Mouse (Mus musculus): ENCODE data around the gene Lrrc74a.
A peak's percentile ranks its signal among the peaks of the same experiment; 100 is the strongest.

DNA sequence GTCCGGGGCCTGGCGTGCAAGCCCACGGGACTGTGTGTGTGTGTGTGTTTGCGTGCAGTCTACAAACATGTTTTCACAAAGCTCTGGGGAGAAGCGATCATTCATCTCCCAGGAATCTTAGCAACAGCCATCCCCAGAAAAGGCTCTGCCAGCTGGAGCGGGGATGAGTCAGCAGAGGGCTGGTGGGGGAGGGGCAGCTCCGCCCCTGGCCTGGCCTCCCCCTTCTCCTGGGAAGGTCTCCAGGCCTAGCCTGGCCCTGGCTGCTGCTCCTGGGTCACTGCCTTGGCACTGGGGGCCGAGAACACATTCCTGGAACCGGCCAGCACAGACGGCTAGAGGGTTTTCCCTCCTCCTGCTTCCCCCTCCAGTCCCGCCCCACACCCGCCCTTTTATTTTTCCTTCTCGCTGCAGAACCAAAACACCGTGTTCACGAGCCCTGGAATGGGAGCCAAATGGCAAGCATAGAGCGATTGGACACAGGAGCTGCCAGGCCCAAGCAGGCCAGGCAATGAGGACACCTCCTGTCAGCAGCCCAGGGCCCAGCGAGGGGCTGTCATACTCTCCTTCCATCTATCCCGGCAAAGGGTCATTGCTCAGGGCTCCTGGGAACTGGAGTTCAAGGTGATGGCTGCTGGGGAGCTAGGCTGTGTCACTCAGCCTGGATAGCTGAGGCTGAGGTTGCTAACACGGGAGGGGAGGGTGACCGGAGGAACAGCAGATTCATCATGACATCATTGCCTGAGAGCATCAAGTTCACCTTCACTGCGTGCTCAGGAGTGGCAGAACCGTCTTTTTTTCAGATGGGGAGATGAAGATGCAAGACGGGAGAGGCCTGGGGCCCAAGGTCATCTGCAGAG is 67.2 kb downstream of the Lrrc74a start:
- TF ChIP-seq CTCF (IDR thresholded peaks at IDR 0.05; ENCODE audit: borderline replicate concordance, control insufficient read depth, extremely low read depth, insufficient read depth, low read length, poor library complexity), result 0 out of 2 replicates have a peak, but pooled peaks have one; percentile 7
- no peak for TF ChIP-seq POLR2A (IDR thresholded peaks at IDR 0.05; ENCODE audit: control insufficient read depth, extremely low read depth, insufficient read depth, low read length, poor library complexity)
